Mouse (Mus musculus): ENCODE results near the gene Slc28a1.

DNA sequence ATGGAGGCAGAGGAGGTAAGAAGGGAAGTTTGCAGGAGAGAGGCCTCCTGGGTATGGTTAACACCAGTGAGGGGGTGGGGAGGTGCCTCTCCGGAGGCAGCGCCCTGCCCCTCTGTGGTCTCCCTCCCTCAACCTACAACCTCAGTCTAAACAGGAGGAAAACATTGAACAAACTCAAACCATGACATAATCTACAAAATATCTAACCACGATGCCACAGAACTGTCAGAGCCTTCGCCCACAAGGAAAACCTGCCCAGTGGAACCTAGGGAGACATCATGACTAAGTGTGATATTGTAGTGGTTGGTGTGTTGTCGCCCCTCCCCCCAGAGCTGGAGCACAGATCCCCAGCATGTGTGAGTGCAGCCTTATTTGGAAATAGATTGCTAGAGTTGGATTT is 64.9 kb downstream of the Slc28a1 start:
- TF ChIP-seq CTCF (IDR thresholded peaks at IDR 0.05; ENCODE audit: insufficient read depth, low read depth, low read length) (no peak), POLR2A (IDR thresholded peaks at IDR 0.05; ENCODE audit: insufficient read depth, low read depth, low read length) (no peak)
